Mouse (Mus musculus): ENCODE measurements around the gene Ift81.

The Ift81 gene

GRCm38 (mm10) chr5:122541871-122542270 lies 72.4 kb downstream of the Ift81 start:
- DNase-seq = no peak

- no peak for DNase-seq
Observed at GRCm38 (mm10) chr5:122538077-122538476, 76.2 kb downstream of the Ift81 start.

GRCm38 (mm10) chr5:122537654-122538053 lies 76.7 kb downstream of the Ift81 start:
- DNase-seq = no peak

- DNase-seq = no peak
Observed at GRCm38 (mm10) chr5:122533884-122534283, 80.4 kb downstream of the Ift81 start.

GRCm38 (mm10) chr5:122529913-122530604 lies 84.3 kb downstream of the Ift81 start:
- DNase-seq = no peak

GRCm38 (mm10) chr5:122529316-122529715 lies 85.0 kb downstream of the Ift81 start:
- no peak for DNase-seq

- no peak for DNase-seq
Observed at GRCm38 (mm10) chr5:122528591-122528990, 85.7 kb downstream of the Ift81 start.

GRCm38 (mm10) chr5:122527761-122528160 lies 86.6 kb downstream of the Ift81 start:
- no peak for DNase-seq

- DNase-seq = no peak
Observed at GRCm38 (mm10) chr5:122526878-122527730, 87.2 kb downstream of the Ift81 start.

- DNase-seq = peak; percentile 57
Observed at GRCm38 (mm10) chr5:122526405-122526804, 87.9 kb downstream of the Ift81 start.

GRCm38 (mm10) chr5:122525238-122525931 lies 88.9 kb downstream of the Ift81 start:
- no peak for DNase-seq

GRCm38 (mm10) chr5:122524854-122525237 lies 89.5 kb downstream of the Ift81 start:
- no peak for DNase-seq

- DNase-seq = no peak
Observed at GRCm38 (mm10) chr5:122524244-122524643, 90.1 kb downstream of the Ift81 start.

- no peak for DNase-seq
Observed at GRCm38 (mm10) chr5:122521130-122521473, 93.2 kb downstream of the Ift81 start.

- DNase-seq = no peak
Observed at GRCm38 (mm10) chr5:122520254-122521129, 93.8 kb downstream of the Ift81 start.

- DNase-seq = no peak
Observed at GRCm38 (mm10) chr5:122519043-122519660, 95.2 kb downstream of the Ift81 start.

GRCm38 (mm10) chr5:122518247-122518646 lies 96.1 kb downstream of the Ift81 start:
- DNase-seq = no peak

GRCm38 (mm10) chr5:122516901-122517300 lies 97.4 kb downstream of the Ift81 start:
- no peak for DNase-seq

- no peak for DNase-seq
Observed at GRCm38 (mm10) chr5:122516029-122516730, 98.1 kb downstream of the Ift81 start.

- DNase-seq = no peak
Observed at GRCm38 (mm10) chr5:122514127-122514521, 100.2 kb downstream of the Ift81 start.

GRCm38 (mm10) chr5:122513421-122514126 lies 100.7 kb downstream of the Ift81 start:
- no peak for DNase-seq

Measured in cerebellum, adult 11-12 months (tissue).